Mouse (Mus musculus) liver, adult 2 months (tissue): ENCODE results near the gene Mta3.

Experiments
- CTCF ChIP-seq: fragments of 200-500 bp; IDR thresholded peaks from 2 replicates; pipeline ENCODE4 v1.5.1; 2011; ENCODE audit warnings: low read depth, low read length, control low read depth
- POLR2A ChIP-seq: fragments of 200-500 bp; IDR thresholded peaks from 2 replicates; pipeline ENCODE4 v1.6.1; 2011; ENCODE audit warnings: low read length, control low read depth; ENCODE audit not compliant: insufficient read depth; ENCODE audit errors: extremely low read depth

GRCm38 (mm10) chr17:83707372-83707771 is 1.4 kb downstream of the Mta3 start:
- TF ChIP-seq CTCF (no peak), POLR2A (no peak)
